Mouse (Mus musculus) erythroid progenitor cell, adult 5-6 weeks (primary cell): ENCODE measurements at regions not wholly inside any gene's neighbourhood (a gene's known extent, or its start where the extent isn't known, plus 50 kb on each side); places are given as distances from the start of the nearest gene placed in this dataset.

Source experiments
- ATAC-seq: replicated peaks from 2 replicates; pipeline ENCODE4 v1.8.0; 2016; ENCODE audit warnings: moderate number of reproducible peaks, mild to moderate bottlenecking, moderate TSS enrichment, inconsistent platforms; ENCODE audit not compliant: poor library complexity, low FRiP score, severe bottlenecking

GRCm38 (mm10) chr2:9433110-9433940 lies 447.7 kb upstream of the 4930412O13Rik start:
- no peak for ATAC-seq

GRCm38 (mm10) chr2:9435155-9435872 lies 445.7 kb upstream of the 4930412O13Rik start:
- ATAC-seq: no peak

GRCm38 (mm10) chr2:9443103-9443502 lies 437.9 kb upstream of the 4930412O13Rik start:
- ATAC-seq: no peak

GRCm38 (mm10) chr2:9445826-9446225 lies 435.2 kb upstream of the 4930412O13Rik start:
- no peak for ATAC-seq

- ATAC-seq: no peak
These were observed 416.6 kb upstream of the 4930412O13Rik start for GRCm38 (mm10) chr2:9464413-9464812.

GRCm38 (mm10) chr2:9464818-9465217 lies 416.2 kb upstream of the 4930412O13Rik start:
- no peak for ATAC-seq

- ATAC-seq: no peak
These were observed 413.5 kb upstream of the 4930412O13Rik start for GRCm38 (mm10) chr2:9467573-9467972.

GRCm38 (mm10) chr2:9468651-9469050 lies 412.4 kb upstream of the 4930412O13Rik start:
- ATAC-seq: no peak

- no peak for ATAC-seq
These were observed 399.2 kb upstream of the 4930412O13Rik start for GRCm38 (mm10) chr2:9481678-9482345.

- no peak for ATAC-seq
These were observed 393.6 kb upstream of the 4930412O13Rik start for GRCm38 (mm10) chr2:9487381-9487914.

GRCm38 (mm10) chr2:9493606-9494145 lies 387.4 kb upstream of the 4930412O13Rik start:
- ATAC-seq: no peak

GRCm38 (mm10) chr2:9520045-9520444 lies 361.0 kb upstream of the 4930412O13Rik start:
- no peak for ATAC-seq

- no peak for ATAC-seq
These were observed 355.1 kb upstream of the 4930412O13Rik start for GRCm38 (mm10) chr2:9525910-9526309.

GRCm38 (mm10) chr2:9535141-9535658 lies 345.9 kb upstream of the 4930412O13Rik start:
- ATAC-seq: no peak

- ATAC-seq: no peak
These were observed 333.1 kb upstream of the 4930412O13Rik start for GRCm38 (mm10) chr2:9547771-9548590.

GRCm38 (mm10) chr2:9553313-9553712 lies 327.7 kb upstream of the 4930412O13Rik start:
- ATAC-seq: no peak

- ATAC-seq: no peak
These were observed 316.5 kb upstream of the 4930412O13Rik start for GRCm38 (mm10) chr2:9564487-9565043.

GRCm38 (mm10) chr2:9569220-9569619 lies 311.8 kb upstream of the 4930412O13Rik start:
- no peak for ATAC-seq

- ATAC-seq: no peak
These were observed 306.9 kb upstream of the 4930412O13Rik start for GRCm38 (mm10) chr2:9574196-9574595.
